Mouse (Mus musculus): ENCODE measurements around the gene Cfap161.

Cfap161 gene

GRCm38 (mm10) chr7:83794705-83795104, at the start of gene Cfap161:
Gene Cfap161 (minus strand): TSS chr7:83794880.
- DNase-seq (ENCODE audit: low read depth, low spot score), result peak; percentile 93

- DNase-seq (ENCODE audit: low read depth, low spot score), result no peak
These were observed 48.0 kb upstream of the Cfap161 start for GRCm38 (mm10) chr7:83842486-83843259.

GRCm38 (mm10) chr7:83840076-83840475, 45.4 kb upstream of the Cfap161 start:
- DNase-seq (ENCODE audit: low read depth, low spot score), result no peak

GRCm38 (mm10) chr7:83838525-83839224, 44.0 kb upstream of the Cfap161 start:
- no peak for DNase-seq (ENCODE audit: low read depth, low spot score)

- no peak for DNase-seq (ENCODE audit: low read depth, low spot score)
These were observed 34.7 kb upstream of the Cfap161 start for GRCm38 (mm10) chr7:83829355-83829754.

- DNase-seq (ENCODE audit: low read depth, low spot score), result no peak
These were observed 32.9 kb upstream of the Cfap161 start for GRCm38 (mm10) chr7:83827402-83828076.

GRCm38 (mm10) chr7:83826808-83827207, 32.1 kb upstream of the Cfap161 start:
- DNase-seq (ENCODE audit: low read depth, low spot score), result no peak

- no peak for DNase-seq (ENCODE audit: low read depth, low spot score)
These were observed 27.3 kb upstream of the Cfap161 start for GRCm38 (mm10) chr7:83821951-83822350.

- DNase-seq (ENCODE audit: low read depth, low spot score), result no peak
These were observed 22.2 kb upstream of the Cfap161 start for GRCm38 (mm10) chr7:83816886-83817285.

GRCm38 (mm10) chr7:83815646-83816045, 21.0 kb upstream of the Cfap161 start:
- no peak for DNase-seq (ENCODE audit: low read depth, low spot score)

GRCm38 (mm10) chr7:83813993-83814392, 19.3 kb upstream of the Cfap161 start:
- DNase-seq (ENCODE audit: low read depth, low spot score), result peak; percentile 93

- no peak for DNase-seq (ENCODE audit: low read depth, low spot score)
These were observed 18.8 kb upstream of the Cfap161 start for GRCm38 (mm10) chr7:83813465-83813864.

- DNase-seq (ENCODE audit: low read depth, low spot score), result peak; percentile 28
These were observed 18.3 kb upstream of the Cfap161 start for GRCm38 (mm10) chr7:83813016-83813415.

- DNase-seq (ENCODE audit: low read depth, low spot score), result no peak
These were observed 17.9 kb upstream of the Cfap161 start for GRCm38 (mm10) chr7:83812581-83812980.

- no peak for DNase-seq (ENCODE audit: low read depth, low spot score)
These were observed 17.2 kb upstream of the Cfap161 start for GRCm38 (mm10) chr7:83811916-83812315.

- no peak for DNase-seq (ENCODE audit: low read depth, low spot score)
These were observed 16.8 kb upstream of the Cfap161 start for GRCm38 (mm10) chr7:83811461-83811860.

GRCm38 (mm10) chr7:83810141-83811100, 15.7 kb upstream of the Cfap161 start:
- DNase-seq (ENCODE audit: low read depth, low spot score), result no peak

- no peak for DNase-seq (ENCODE audit: low read depth, low spot score)
These were observed 15.0 kb upstream of the Cfap161 start for GRCm38 (mm10) chr7:83809715-83810114.

GRCm38 (mm10) chr7:83809060-83809459, 14.4 kb upstream of the Cfap161 start:
- no peak for DNase-seq (ENCODE audit: low read depth, low spot score)

- no peak for DNase-seq (ENCODE audit: low read depth, low spot score)
These were observed 12.3 kb upstream of the Cfap161 start for GRCm38 (mm10) chr7:83806934-83807333.

GRCm38 (mm10) chr7:83803777-83804176, 9.1 kb upstream of the Cfap161 start:
- no peak for DNase-seq (ENCODE audit: low read depth, low spot score)

Measured in forelimb bud, embryonic 11.5 days (tissue).